Mouse (Mus musculus): Measurements from ENCODE around the gene Hnrnph2. TPM values are rescaled to one million over a fixed set of nuclear protein-coding genes. Genes with fewer than 3 reads are reported as not detected.
A peak's percentile ranks its signal among the peaks of the same experiment; 100 is the strongest.

Gene Hnrnph2
- 204 and 206 TPM in 2 replicates for polyA plus RNA-seq (2015; fragmentation: Nextera tagmentation; extraction: Ambion mirVana)

GRCm38 (mm10) chrX:134600659-134601379 lies at the start of gene Hnrnph2, which contains the start of gene Gla:
Gene Hnrnph2 (plus strand): TSS chrX:134601179.
Gene Gla (minus strand): TSS chrX:134601125.
- H3K9ac ChIP-seq = peak within 1 kb of the TSS; percentile 65
- 16% methylated on average over 33 of the region's 33 CpGs for WGBS
- peak; percentile 99 for ATAC-seq
- H3K4me2 ChIP-seq = peak within 1 kb of the TSS; percentile 63
- H3K27me3 ChIP-seq = no peaks in the 10 kb centered on the region
- peak within 1 kb of the TSS; percentile 90 for H3K27ac ChIP-seq
- H3K36me3 ChIP-seq (ENCODE audit: poor library complexity, severe bottlenecking) = no peaks in the 10 kb centered on the region
- peaks cover 24% of the 10 kb centered on the region for H3K4me1 ChIP-seq
- no peaks in the 10 kb centered on the region for H3K9me3 ChIP-seq (replicated peaks)
- H3K4me3 ChIP-seq = peak within 1 kb of the TSS; percentile 53

- Histone ChIP-seq H3K4me2 (no peak overlapping the region), H3K27ac (no peak overlapping the region), H3K27me3 (no peaks in the 10 kb centered on the region), H3K36me3 (ENCODE audit: poor library complexity, severe bottlenecking) (no peaks in the 10 kb centered on the region), H3K4me1 (no peaks in the 10 kb centered on the region), H3K4me3 (no peak overlapping the region), H3K9ac (no peak overlapping the region), H3K9me3 (replicated peaks) (no peaks in the 10 kb centered on the region)
- WGBS = 88% methylated on average over 4 of the region's 4 CpGs
- ATAC-seq = no peak
Measured at GRCm38 (mm10) chrX:134553326-134553725, 47.7 kb upstream of the Hnrnph2 start.

GRCm38 (mm10) chrX:134554425-134554824 lies 46.6 kb upstream of the Hnrnph2 start:
- H3K4me1 ChIP-seq = no peaks in the 10 kb centered on the region
- H3K27ac ChIP-seq = no peak overlapping the region
- H3K4me3 ChIP-seq = no peak overlapping the region
- H3K27me3 ChIP-seq = no peaks in the 10 kb centered on the region
- no peak for ATAC-seq
- H3K9me3 ChIP-seq (replicated peaks) = no peaks in the 10 kb centered on the region
- H3K36me3 ChIP-seq (ENCODE audit: poor library complexity, severe bottlenecking) = no peaks in the 10 kb centered on the region
- H3K9ac ChIP-seq = no peak overlapping the region
- WGBS = 85% methylated on average over 6 of the region's 6 CpGs
- no peak overlapping the region for H3K4me2 ChIP-seq

- 0 out of 2 replicates have a peak, but pooled peaks cover 2% of the 10 kb centered on the region for H3K27me3 ChIP-seq
- H3K9ac ChIP-seq = no peak overlapping the region
- H3K36me3 ChIP-seq (ENCODE audit: poor library complexity, severe bottlenecking) = no peaks in the 10 kb centered on the region
- H3K4me2 ChIP-seq = no peak overlapping the region
- H3K4me1 ChIP-seq = no peaks in the 10 kb centered on the region
- H3K27ac ChIP-seq = no peak overlapping the region
- no peaks in the 10 kb centered on the region for H3K9me3 ChIP-seq (replicated peaks)
- WGBS = 79% methylated on average over 4 of the region's 4 CpGs
- H3K4me3 ChIP-seq = no peak overlapping the region
- ATAC-seq = no peak
Measured at GRCm38 (mm10) chrX:134564326-134564725, 36.7 kb upstream of the Hnrnph2 start.

- no peak overlapping the region for H3K4me3 ChIP-seq
- no peaks in the 10 kb centered on the region for H3K9me3 ChIP-seq (replicated peaks)
- no peak overlapping the region for H3K27ac ChIP-seq
- H3K4me1 ChIP-seq = no peaks in the 10 kb centered on the region
- WGBS = 87% methylated on average over 8 of the region's 8 CpGs
- no peaks in the 10 kb centered on the region for H3K36me3 ChIP-seq (ENCODE audit: poor library complexity, severe bottlenecking)
- H3K27me3 ChIP-seq = 0 out of 2 replicates have a peak, but pooled peaks cover 2% of the 10 kb centered on the region
- H3K9ac ChIP-seq = no peak overlapping the region
- H3K4me2 ChIP-seq = no peak overlapping the region
- ATAC-seq = no peak
Measured at GRCm38 (mm10) chrX:134566536-134567222, 34.3 kb upstream of the Hnrnph2 start.

GRCm38 (mm10) chrX:134577896-134578295 lies 23.1 kb upstream of the Hnrnph2 start:
- Histone ChIP-seq H3K4me3 (no peak overlapping the region), H3K27me3 (no peaks in the 10 kb centered on the region), H3K4me1 (no peaks in the 10 kb centered on the region), H3K27ac (no peak overlapping the region), H3K4me2 (no peak overlapping the region), H3K36me3 (ENCODE audit: poor library complexity, severe bottlenecking) (no peaks in the 10 kb centered on the region), H3K9me3 (replicated peaks) (no peaks in the 10 kb centered on the region), H3K9ac (no peak overlapping the region)
- WGBS = 76% methylated on average over 4 of the region's 4 CpGs
- no peak for ATAC-seq

GRCm38 (mm10) chrX:134580528-134581305 lies 20.3 kb upstream of the Hnrnph2 start:
- no peak overlapping the region for H3K4me3 ChIP-seq
- no peak overlapping the region for H3K4me2 ChIP-seq
- H3K27ac ChIP-seq = no peak overlapping the region
- no peaks in the 10 kb centered on the region for H3K4me1 ChIP-seq
- 86% methylated on average over 14 of the region's 14 CpGs for WGBS
- H3K27me3 ChIP-seq = no peaks in the 10 kb centered on the region
- no peaks in the 10 kb centered on the region for H3K36me3 ChIP-seq (ENCODE audit: poor library complexity, severe bottlenecking)
- H3K9me3 ChIP-seq (replicated peaks) = no peaks in the 10 kb centered on the region
- no peak overlapping the region for H3K9ac ChIP-seq
- no peak for ATAC-seq

- no peaks in the 10 kb centered on the region for H3K27me3 ChIP-seq
- 84% methylated on average over 11 of the region's 11 CpGs for WGBS
- H3K4me3 ChIP-seq = no peak overlapping the region
- no peak overlapping the region for H3K4me2 ChIP-seq
- no peaks in the 10 kb centered on the region for H3K36me3 ChIP-seq (ENCODE audit: poor library complexity, severe bottlenecking)
- no peak for ATAC-seq
- no peak overlapping the region for H3K27ac ChIP-seq
- H3K4me1 ChIP-seq = peaks cover 6% of the 10 kb centered on the region; the same call in 1 of the 2 replicates
- no peak overlapping the region for H3K9ac ChIP-seq
- no peaks in the 10 kb centered on the region for H3K9me3 ChIP-seq (replicated peaks)
Measured at GRCm38 (mm10) chrX:134582270-134582669, 18.7 kb upstream of the Hnrnph2 start.

GRCm38 (mm10) chrX:134582888-134583669 lies 17.9 kb upstream of the Hnrnph2 start, which contains the start of gene Btk:
Gene Btk (minus strand): TSS chrX:134583570.
- no peak within 1 kb of the TSS for H3K4me2 ChIP-seq
- H3K9me3 ChIP-seq (replicated peaks) = no peaks in the 10 kb centered on the region
- no peak within 1 kb of the TSS for H3K9ac ChIP-seq
- H3K4me3 ChIP-seq = no peak within 1 kb of the TSS
- no peak within 1 kb of the TSS for H3K27ac ChIP-seq
- ATAC-seq = no peak
- 81% methylated on average over 11 of the region's 11 CpGs for WGBS
- H3K27me3 ChIP-seq = no peaks in the 10 kb centered on the region
- peaks cover 6% of the 10 kb centered on the region; the same call in 1 of the 2 replicates for H3K4me1 ChIP-seq
- H3K36me3 ChIP-seq (ENCODE audit: poor library complexity, severe bottlenecking) = peaks cover 1% of the 10 kb centered on the region; the same call in 1 of the 2 replicates

- peak within 1 kb of the TSS; percentile 52 for H3K4me3 ChIP-seq
- H3K27me3 ChIP-seq = no peaks in the 10 kb centered on the region
- H3K4me2 ChIP-seq = peak within 1 kb of the TSS; percentile 64
- peaks cover 6% of the 10 kb centered on the region; the same call in 1 of the 2 replicates for H3K4me1 ChIP-seq
- WGBS = 24% methylated on average over 45 of the region's 45 CpGs
- H3K27ac ChIP-seq = peak within 1 kb of the TSS; percentile 88
- peak within 1 kb of the TSS; percentile 76 for H3K9ac ChIP-seq
- peak; percentile 98 for ATAC-seq
- no peaks in the 10 kb centered on the region for H3K9me3 ChIP-seq (replicated peaks)
- peaks cover 12% of the 10 kb centered on the region; the same call in 1 of the 2 replicates for H3K36me3 ChIP-seq (ENCODE audit: poor library complexity, severe bottlenecking)
Measured at GRCm38 (mm10) chrX:134585103-134586002, 15.6 kb upstream of the Hnrnph2 start, which contains the start of gene Rpl36a. Gene Rpl36a (plus strand): TSS chrX:134585654.
